Mouse (Mus musculus) T-helper 2 cell (primary cell): ENCODE results near the gene Mlxipl.

Source experiments
- in situ Hi-C: fragments of 300-600 bp; cut with MboI, MseI; formaldehyde crosslinking; loops from one replicate; pipeline ENCODE4 v1.15.1; 2025; ENCODE audit warnings: high pct_unique_total_duplicates

Mlxipl gene

GRCm38 (mm10) chr5:135078482-135078810 lies 11.2 kb upstream of the Mlxipl start:
- in situ Hi-C loops, result no loop called here

GRCm38 (mm10) chr5:135079578-135079977 lies 10.1 kb upstream of the Mlxipl start:
- in situ Hi-C loops, result no loop called here

GRCm38 (mm10) chr5:135080539-135080938 lies 9.2 kb upstream of the Mlxipl start:
- in situ Hi-C loops, result no loop called here

- in situ Hi-C loops, result no loop called here
These were observed 2.8 kb upstream of the Mlxipl start for GRCm38 (mm10) chr5:135086871-135087270.

- in situ Hi-C loops, result no loop called here
These were observed 11.3 kb downstream of the Mlxipl start for GRCm38 (mm10) chr5:135100981-135101380.

- in situ Hi-C loops, result no loop called here
These were observed 14.4 kb downstream of the Mlxipl start for GRCm38 (mm10) chr5:135103999-135104660.

GRCm38 (mm10) chr5:135106758-135107256 lies 17.1 kb downstream of the Mlxipl start:
- in situ Hi-C loops, result loop anchor here (5.0 kb wide), 1 partner anchor 85 kb away; the partner anchor contains the start of gene Stx1a

- in situ Hi-C loops, result loop anchor here (5.0 kb wide), 1 partner anchor 86 kb away; the partner anchor contains the start of gene Stx1a
These were observed 18.1 kb downstream of the Mlxipl start for GRCm38 (mm10) chr5:135107521-135108501.

- in situ Hi-C loops, result loop anchor here (5.0 kb wide), 1 partner anchor 87 kb away; the partner anchor contains the start of gene Stx1a
These were observed 19.3 kb downstream of the Mlxipl start for GRCm38 (mm10) chr5:135109017-135109416.

GRCm38 (mm10) chr5:135109426-135109825 lies 19.7 kb downstream of the Mlxipl start:
- in situ Hi-C loops, result loop anchor here (5.0 kb wide), 1 partner anchor 87 kb away; the partner anchor contains the start of gene Stx1a

- in situ Hi-C loops, result loop anchor here (5.0 kb wide), 1 partner anchor 88 kb away; the partner anchor contains the start of gene Stx1a
These were observed 20.3 kb downstream of the Mlxipl start for GRCm38 (mm10) chr5:135109976-135110375.

GRCm38 (mm10) chr5:135113782-135114181 lies 24.1 kb downstream of the Mlxipl start:
- in situ Hi-C loops, result no loop called here

GRCm38 (mm10) chr5:135115241-135115640 lies 25.6 kb downstream of the Mlxipl start:
- in situ Hi-C loops, result no loop called here

GRCm38 (mm10) chr5:135118589-135119081 lies 28.9 kb downstream of the Mlxipl start:
- in situ Hi-C loops, result no loop called here

- in situ Hi-C loops, result no loop called here
These were observed 31.1 kb downstream of the Mlxipl start for GRCm38 (mm10) chr5:135120753-135121152.

- in situ Hi-C loops, result loop anchor here (25.0 kb wide), 1 partner anchor 661 kb away; the partner anchor contains the start of genes Mdh2 and Styxl1
These were observed 36.4 kb downstream of the Mlxipl start for GRCm38 (mm10) chr5:135126121-135126520.

- in situ Hi-C loops, result loop anchor here (25.0 kb wide), 1 partner anchor 660 kb away; the partner anchor contains the start of genes Mdh2 and Styxl1
These were observed 38.0 kb downstream of the Mlxipl start for GRCm38 (mm10) chr5:135127669-135128068.

- in situ Hi-C loops, result loop anchor here (25.0 kb wide), 1 partner anchor 658 kb away; the partner anchor contains the start of genes Mdh2 and Styxl1
These were observed 40.1 kb downstream of the Mlxipl start for GRCm38 (mm10) chr5:135129747-135130146.

- in situ Hi-C loops, result loop anchor here (25.0 kb wide), 1 partner anchor 653 kb away; the partner anchor contains the start of genes Mdh2 and Styxl1
These were observed 44.2 kb downstream of the Mlxipl start for GRCm38 (mm10) chr5:135133736-135134405.

GRCm38 (mm10) chr5:135134534-135134933 lies 44.8 kb downstream of the Mlxipl start:
- in situ Hi-C loops, result loop anchor here (25.0 kb wide), 1 partner anchor 653 kb away; the partner anchor contains the start of genes Mdh2 and Styxl1

- in situ Hi-C loops, result loop anchor here (25.0 kb wide), 1 partner anchor 647 kb away; the partner anchor contains the start of genes Mdh2 and Styxl1
These were observed 50.2 kb downstream of the Mlxipl start for GRCm38 (mm10) chr5:135139881-135140280.
